Mouse (Mus musculus): ENCODE data around the gene Hcfc1r1.

- no peak for TF ChIP-seq EP300 (IDR thresholded peaks at IDR 0.05; ENCODE audit: low read length)
- TF ChIP-seq MAZ (IDR thresholded peaks at IDR 0.05; ENCODE audit: low read depth, low read length) = no peak
- TF ChIP-seq ELF1 (IDR thresholded peaks at IDR 0.05; ENCODE audit: low read depth, low read length) = no peak
- TF ChIP-seq ZNF384 (IDR thresholded peaks at IDR 0.05; ENCODE audit: low read depth, low read length) = no peak
- TF ChIP-seq JUN (IDR thresholded peaks at IDR 0.05; ENCODE audit: insufficient read depth, low read depth, low read length) = no peak
- TF ChIP-seq MEF2A (IDR thresholded peaks at IDR 0.05; ENCODE audit: borderline replicate concordance, low read depth, low read length) = no peak
- no peak for TF ChIP-seq CTCF (conservative IDR thresholded peaks at IDR 0.05 in 1 of 2, IDR thresholded peaks at IDR 0.05 in 1 of 2; ENCODE audit: low read depth in 2 of 2, low read length in 2 of 2)
- no peak for TF ChIP-seq POLR2A (IDR thresholded peaks at IDR 0.05; ENCODE audit: low read depth, low read length)
- TF ChIP-seq ZKSCAN1 (IDR thresholded peaks at IDR 0.05; ENCODE audit: borderline replicate concordance, low read depth, low read length) = no peak
- TF ChIP-seq CHD2 (IDR thresholded peaks at IDR 0.05; ENCODE audit: low read length) = no peak
- no peak for TF ChIP-seq RCOR1 (conservative IDR thresholded peaks at IDR 0.05; ENCODE audit: low read depth, low read length)
- TF ChIP-seq ETS1 (conservative IDR thresholded peaks at IDR 0.05; ENCODE audit: low read depth, low read length) = no peak
- no peak for TF ChIP-seq MYC (IDR thresholded peaks at IDR 0.05; ENCODE audit: low read depth, low read length)
- no peak for TF ChIP-seq BHLHE40 (IDR thresholded peaks at IDR 0.05; ENCODE audit: low read depth, low read length)
Observed at GRCm38 (mm10) chr17:23699131-23700077, 26.0 kb downstream of the Hcfc1r1 start.

Data from CH12.LX (cell line).